14 mouse cellular contexts compared by ENCODE assay signal in the genomic region with DNA sequence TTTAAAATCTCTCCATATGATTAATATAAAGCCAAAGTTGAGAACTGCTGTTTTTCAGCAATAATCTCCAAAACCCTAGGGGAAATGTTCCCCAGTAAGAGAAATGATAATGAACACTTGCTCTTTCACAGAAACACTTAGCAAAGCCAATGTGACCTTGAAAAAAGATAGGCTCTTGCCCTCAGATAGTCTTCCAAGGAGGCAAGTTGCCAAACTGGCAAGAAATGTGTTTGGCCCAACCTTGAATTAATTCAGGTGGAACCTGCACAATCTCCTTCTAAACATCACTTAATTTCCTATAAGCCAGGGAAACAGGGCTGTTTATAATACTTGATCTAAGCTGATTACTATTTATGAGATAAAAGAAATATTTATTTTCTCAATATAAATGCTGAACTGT.
A peak's percentile ranks its signal among the peaks of the same experiment; 100 is the strongest.
DNase-seq lines count a peak whose midpoint lies in the region.
"Had no signal": no experiment of that assay in that cellular context is flagged by ENCODE, and none has a peak within 500 bp of the region (broad histone marks: within the 10 kb centered on the region; RNA-seq: fewer than 3 reads in every experiment).

No protein-coding gene starts in this region.

- intact Hi-C loops in left cerebral cortex, postnatal 4 days (cut with DNase I), result no loop called here

- peak; percentile 70 to 71 for DNase-seq in cerebellum, postnatal 10 days
- DNase-seq in cerebellum, adult 8-10 months, result no peak
- DNase-seq in left cerebral cortex, postnatal 4 days, result peak; percentile 8
- DNase-seq in left cerebral cortex, adult 9 months (ENCODE audit: low spot score in 2 of 2), result no peak
- DNase-seq in adrenal gland, adult 8-10 months, result peak; percentile 2
- DNase-seq in adrenal gland, postnatal 25 days, result peak; percentile 5
- no peak for DNase-seq in heart, postnatal 4 days
- DNase-seq: cerebellum, adult 11 months; gastrocnemius, postnatal 14 days; kidney, adult 18-20 months; kidney, postnatal 4 days; liver; lung, adult 2 months; lung, postnatal 10 days had no signal

Comparison
In these comparisons a context has a peak if more than half of its experiments do, and no peak if none do; other contexts are left out.
1. DNase-seq: peak in cerebellum, postnatal 10 days (2 of 2), left cerebral cortex, postnatal 4 days (single experiment), adrenal gland, adult 8-10 months (single experiment) and adrenal gland, postnatal 25 days (single experiment); none in cerebellum, adult 8-10 months (single experiment), left cerebral cortex, adult 9 months (0 of 2) and heart, postnatal 4 days (single experiment).